Mouse (Mus musculus) left cerebral cortex, adult 9 months (tissue): ENCODE measurements around the gene Gm11627.
A peak's percentile ranks its signal among the peaks of the same experiment; 100 is the strongest.
"Not testable (repeated sequence)": the region's sequence is repeated elsewhere in the genome, so short reads cannot be mapped to it uniquely, and the experiment has no call there.

Source experiments
- DNase-seq, 2 experiments: peaks; one replicate each; pipeline ENCODE4 v3.0.0; 2022; ENCODE audit warnings: low spot score in 2 of 2

Gene Gm11627

DNA sequence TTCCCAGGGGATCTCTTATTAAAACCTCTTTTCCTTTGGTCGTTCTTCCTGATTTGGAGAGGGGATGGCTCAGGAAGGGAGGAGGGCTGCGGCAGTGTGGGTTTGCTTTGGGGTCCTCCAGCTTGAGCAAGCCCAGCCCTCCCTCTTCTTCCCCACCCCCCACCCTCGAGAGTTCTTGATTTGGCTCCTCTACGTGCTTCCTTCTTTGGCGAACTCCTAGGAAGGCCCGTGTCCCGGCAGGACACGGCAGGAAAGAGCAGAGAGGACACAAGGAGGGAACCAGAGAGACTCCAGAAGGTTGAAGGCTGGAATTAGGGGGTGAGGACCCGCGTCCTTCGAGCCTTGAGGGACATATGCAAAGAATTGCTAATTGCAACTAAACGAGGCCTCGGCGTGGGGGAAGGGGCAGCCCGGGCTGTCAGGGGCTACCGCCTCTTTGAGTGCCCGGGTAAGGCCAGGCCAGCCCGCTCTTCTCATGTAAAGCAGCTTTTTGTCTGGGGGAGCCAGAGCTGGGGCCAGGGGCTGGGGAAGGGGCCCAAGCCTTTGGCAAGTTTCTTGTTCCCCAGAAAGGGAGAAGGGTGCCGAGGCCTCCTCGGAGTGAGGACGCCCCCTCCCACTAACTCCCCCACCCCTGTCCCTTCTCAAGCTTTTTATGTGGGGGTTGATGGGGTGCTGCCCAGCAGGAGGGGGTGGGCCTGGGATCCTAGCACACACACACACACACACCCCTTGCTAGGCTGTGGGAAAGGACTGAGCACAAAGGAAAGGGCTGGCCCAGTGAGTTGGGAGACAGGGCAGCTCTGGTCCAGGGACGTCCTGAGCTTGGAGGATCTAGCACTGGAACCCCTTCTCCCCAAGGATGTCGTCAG, at the start of gene Gm11627:
Gene Gm11627 (minus strand): TSS at position 297 of the 869 bp plus-strand sequence.
- DNase-seq, result peak in 1 of 2 experiments; percentile 8

DNA sequence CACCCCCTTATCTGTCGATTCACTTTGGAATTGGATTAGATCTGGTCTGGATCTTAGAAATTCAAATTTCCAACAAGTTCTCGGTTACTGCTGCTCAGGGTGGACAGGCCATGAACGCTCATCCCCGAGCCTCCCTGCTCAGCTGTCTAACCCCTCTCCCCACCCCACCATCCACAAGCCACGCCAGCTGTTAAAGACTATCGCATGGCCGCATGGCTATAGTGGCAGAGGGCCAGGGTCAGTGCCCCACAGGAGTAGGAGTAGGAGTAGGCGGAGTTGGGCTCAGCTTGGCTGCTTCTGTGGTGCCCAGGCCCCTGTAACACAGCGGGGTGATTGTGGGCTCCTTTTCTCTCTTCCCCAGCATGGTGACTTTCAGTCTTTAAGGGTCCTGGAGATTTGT, 49.3 kb upstream of the Gm11627 start:
- no peak for DNase-seq

DNA sequence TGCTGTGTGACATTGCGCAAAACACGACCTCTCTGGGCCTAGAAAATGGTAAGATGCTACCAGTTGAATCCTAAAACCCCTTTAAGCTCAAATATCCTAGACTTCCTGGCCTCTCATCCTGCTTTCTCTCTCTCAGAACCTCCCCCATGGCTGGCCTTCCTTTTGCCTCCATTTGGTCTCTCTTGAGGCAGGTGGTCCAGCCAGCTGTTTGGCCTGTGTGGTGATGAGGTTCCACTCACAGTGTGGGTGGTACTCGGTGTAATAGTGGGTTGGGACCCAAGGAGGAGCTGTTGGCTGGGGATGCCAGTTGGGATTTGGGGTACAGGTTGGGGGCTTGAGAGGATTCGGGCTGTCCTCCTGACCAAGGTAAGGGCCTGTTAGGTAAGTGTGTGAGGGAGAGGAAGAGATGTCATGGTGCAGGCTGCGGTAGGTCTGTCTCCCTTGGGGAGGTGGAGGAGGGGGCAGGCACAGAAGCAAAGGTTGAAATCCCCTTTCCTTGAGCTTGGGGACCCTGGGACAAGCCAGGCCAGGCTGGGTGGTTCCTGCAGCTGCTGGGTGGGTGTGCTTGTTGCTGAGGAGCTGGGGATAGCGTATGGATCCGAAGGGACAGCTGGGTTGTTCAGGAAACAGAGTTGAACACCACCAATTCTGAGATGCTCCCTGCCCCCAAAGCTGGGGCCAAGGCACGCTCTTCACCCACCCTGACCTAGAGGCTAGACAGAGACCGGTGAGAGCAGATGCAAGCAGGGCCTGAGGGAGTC, 48.1 kb upstream of the Gm11627 start:
- DNase-seq, result no peak

DNA sequence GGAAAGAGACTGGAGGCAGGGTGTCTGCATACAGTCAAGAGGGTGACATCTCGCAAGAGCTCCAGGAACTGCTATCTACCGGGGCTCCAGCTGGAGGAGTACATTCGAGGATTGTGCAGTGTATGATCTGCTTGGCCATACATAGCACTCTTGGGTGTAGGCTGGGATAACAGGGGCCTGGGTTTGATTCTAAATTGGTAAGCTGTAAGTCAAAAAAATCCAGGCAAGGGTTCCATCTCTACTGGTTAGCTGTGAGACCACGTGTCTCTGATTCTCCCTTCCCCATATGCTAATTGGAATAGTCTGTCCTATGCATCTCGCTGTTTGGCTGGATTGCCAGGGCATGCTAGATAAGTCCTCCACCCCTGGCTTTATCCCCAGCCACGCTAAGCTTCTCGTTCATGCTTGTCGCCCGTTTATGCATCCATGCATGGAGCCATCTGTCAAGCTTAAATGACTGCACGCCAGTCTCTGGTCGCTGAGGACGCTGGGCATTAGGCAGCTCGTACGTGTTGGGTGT, 45.7 kb upstream of the Gm11627 start:
- no peak for DNase-seq

DNA sequence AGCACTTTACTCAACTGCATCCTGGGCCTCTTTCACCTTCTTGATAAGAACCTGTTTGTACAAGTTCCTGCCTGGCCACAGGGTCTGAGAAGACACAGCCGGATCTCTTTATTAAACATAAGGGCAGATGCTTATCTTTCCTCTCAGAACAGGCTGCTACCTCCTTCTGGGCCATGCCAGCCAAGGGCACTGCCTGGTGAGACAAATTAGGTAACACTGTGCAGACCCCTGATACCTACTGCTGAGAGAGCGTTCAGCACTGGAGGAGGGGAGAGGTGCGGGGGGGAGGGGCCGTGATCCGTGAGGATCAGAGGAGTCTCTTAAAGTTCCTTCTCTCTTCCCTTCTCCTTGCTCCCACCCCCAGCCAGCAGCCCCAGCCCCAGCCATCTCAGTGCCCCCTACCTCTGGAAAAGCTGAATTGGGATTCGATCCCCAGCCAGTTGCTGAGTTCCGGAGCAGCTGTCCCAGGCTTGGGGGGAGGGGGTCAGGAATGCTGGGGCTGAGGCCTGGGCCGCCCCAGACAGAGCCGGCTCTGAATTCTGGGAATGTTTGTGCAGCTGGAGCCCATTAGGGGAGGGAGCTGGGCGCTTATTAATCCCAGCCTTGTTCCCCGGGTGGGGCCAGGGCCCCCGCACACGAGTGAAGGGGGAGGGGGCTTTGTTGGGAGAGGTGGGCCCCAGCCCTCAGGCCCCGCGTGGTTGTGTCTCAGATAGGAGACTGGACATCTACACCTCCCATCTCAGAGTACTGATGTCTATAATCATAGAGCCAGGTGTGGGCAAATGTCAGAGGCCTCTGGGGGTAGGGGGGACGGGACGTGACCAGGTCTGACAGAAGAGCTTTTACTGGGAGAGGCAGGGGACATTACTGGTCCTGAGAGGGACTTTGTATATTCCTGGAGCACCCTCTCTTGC, 44.9 kb upstream of the Gm11627 start:
- DNase-seq, result no peak

DNA sequence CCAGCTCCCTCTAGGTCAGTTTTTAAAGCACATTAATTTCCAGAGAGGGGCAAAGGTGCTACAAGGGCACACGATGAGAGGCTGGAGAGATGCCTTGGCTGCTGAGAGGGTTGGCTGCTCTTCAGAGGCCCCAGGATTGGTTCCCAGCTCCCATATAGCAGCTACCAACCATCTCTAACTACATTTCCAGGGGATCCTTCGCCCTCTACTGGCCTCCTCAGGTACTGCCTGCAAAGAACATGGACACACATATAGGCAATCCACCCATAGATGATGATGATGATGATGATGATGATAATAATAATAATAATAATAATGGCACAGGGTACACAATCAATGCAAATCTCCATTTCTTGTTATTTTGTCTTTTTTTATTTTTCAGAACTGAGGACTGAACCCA, 40.2 kb upstream of the Gm11627 start:
- DNase-seq, result no peak

DNA sequence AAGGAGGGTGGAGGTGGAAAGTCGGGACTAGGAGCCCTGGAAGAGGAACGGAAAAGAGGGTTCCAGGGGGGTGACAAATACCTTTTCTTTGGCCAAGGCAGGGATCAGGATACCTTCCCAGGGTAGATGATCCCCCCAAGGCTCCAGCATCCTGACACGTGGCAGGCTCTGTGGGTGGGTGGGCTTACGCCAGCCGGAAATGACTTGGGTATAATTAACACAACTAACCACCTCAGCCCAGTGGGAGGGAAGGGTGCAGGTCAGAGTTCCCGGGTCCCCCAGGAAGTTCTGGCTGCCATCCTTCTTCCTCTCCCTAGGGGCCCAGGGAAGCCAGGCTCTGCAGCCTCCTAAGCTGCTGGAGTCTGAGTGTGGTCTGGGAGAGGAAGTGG, 32.0 kb upstream of the Gm11627 start:
- no peak for DNase-seq

DNA sequence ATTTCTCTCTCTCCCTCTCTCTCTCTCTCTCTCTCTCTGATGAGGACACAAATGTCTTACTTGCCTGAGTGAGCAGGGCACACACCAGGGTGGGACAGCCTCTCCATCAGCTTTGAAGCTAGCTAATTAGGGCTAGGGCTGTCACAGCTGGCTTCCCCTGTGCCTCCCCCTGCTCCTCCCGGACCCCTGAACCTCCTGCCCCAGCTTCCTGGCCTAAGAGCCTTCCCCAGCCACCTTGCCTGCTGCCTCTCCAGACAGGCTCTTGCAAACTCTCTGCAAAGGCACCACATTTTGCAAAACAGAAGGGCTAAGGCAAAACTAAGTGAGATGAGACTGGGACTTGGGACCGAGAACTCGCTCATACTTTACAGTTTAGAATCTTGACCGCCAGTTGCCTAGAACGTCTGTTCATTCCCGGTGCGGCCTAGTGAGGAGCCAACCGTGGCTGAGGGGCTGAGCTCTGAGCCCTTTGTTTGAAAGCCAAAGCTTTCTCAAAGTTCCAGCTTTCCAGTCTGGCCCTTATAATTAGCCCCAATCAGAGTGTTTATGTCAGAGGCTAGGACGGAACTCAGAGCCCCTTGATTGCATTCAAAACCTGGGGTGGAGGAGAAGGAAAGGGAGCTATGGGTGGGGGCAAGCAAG, 31.5 kb upstream of the Gm11627 start:
- no peak for DNase-seq

DNA sequence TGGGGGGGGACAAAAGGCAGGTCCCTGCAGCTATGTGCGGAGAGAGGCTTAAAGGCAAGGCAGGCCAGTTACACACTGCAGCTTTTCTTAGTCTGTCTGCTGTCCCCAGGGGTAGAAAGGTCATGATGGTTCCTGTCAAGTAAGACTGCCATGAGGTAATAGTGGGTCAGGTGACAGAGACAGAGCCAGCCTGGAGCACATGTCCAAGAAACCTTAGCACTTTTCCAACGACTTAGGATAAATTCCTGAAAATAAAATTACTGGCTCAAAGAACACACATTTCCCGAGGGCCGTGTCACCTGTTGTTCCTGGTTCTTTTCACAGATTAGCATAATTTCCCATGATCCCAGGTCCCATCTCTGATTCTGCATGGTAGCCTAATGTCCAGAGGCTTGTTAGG, 31.0 kb upstream of the Gm11627 start:
- DNase-seq, result no peak

DNA sequence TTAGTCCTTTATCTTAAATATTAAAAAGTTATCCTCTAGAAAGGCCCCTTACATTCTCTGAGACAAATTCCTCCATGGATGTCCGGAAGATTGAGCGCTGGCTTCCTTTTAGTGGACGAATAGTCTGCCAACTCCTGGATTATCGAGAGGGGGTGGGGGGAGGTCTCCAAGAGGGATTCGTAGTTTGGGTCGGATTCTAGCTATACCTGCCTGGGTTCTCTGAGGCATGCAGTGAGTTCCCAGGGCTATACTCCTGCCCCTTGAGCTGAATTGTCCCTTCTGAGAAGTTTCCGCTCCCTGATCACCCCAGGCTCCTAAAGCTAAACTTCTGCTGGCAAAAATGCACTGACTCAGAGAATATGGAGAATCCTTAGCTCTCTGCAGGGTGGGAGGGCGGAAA, 30.2 kb upstream of the Gm11627 start:
- DNase-seq, result no peak

DNA sequence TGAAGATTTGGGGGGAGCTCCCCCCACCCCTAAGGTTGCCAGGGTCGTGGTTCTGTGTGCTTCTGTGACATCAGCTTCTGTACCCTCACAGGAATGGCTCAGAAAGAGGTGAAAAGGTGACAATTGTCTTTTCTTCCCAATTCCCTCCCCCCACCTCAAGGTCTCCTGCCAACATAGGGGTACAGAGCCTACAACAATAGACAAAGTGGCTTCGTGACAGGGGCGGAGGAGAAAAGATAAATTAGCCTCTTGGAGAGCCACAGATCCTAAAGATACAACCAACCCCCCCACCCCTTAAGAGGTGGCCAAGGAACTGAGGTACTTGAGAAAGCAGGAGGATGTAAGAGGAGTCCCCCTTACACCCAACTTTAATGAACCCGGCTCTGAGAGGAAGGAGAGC, 29.4 kb upstream of the Gm11627 start:
- no peak for DNase-seq

DNA sequence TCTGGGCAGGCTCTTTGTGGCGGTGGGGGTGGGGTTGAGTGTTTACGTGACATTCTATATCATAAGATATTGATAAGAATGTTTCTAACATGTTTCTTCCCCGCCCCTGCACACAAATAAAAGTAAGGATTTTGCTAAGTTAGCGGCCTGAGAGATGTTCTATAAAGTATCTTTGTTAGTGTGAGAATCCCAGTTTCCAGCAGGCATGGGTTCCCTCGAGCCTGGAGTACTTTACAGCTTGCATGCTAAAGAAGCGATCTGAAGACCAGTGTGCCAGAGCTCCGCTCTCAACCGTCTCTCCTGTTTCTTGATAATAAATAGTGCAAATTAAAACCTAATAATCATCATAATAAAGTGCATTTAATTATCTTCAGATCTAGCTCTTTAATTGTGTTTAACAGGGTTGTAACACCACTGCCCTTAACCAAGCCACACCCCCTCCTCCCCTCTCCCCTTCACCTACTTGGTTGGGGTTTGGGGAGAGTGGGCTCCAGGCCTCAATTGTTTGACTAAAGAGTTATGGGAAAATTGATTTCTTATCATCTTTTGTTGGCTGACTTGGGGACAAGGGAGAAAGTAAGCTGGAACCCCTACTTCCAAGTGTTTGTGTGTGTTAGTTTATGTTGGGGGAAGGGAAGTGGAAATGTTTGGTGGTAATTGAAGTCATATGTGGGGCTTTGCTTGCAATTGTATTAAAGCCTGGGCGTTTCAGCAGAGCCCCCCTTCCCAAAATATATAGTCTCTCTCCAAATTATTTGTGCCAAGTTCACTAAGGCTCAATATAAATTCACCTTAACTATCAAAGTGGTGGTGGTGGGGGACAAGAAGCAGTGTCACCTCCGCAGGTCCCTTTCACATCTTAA, 28.7 kb upstream of the Gm11627 start:
- DNase-seq, result no peak

DNA sequence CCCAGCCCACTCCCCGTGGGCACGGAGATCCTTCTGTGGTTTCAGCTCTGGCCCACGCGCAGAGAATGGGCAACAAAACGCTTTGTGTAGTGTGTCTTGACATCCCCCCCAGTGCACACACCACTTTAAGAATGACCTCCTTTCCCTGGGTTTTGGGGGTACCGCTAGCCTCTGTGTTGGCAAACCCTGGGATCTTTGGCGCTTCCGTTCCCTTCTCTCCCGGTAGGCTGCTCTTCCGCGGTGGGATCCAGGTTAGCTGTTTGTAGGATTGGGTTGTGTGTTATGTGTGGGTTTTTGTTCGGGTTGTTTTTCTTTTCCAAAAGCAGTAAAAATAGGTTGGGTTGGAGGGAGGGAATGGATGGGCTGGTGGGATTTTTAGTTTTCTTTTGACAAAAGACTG, 27.9 kb upstream of the Gm11627 start:
- not testable (repeated sequence) for DNase-seq

DNA sequence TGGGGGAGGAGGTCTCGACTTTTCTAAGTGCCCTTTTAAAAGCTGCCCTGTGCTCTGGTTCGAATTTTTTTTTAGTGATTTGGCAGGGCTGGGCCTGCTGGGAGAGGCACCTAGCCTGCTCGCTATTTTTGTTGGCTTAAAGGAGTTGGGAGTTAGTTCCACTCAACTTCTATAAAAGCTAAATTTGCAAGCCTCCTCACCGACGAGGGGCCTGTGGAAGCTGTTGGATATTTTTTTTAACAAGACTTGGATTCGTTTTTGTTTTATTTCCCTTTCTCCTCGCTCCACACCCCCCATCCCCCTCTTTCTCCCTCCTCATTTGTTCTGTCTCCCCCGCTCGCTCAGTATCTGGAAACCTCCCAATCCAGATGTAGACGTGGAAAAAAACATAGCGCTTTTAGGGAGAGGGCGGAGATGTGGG, 27.5 kb upstream of the Gm11627 start:
- no peak for DNase-seq

DNA sequence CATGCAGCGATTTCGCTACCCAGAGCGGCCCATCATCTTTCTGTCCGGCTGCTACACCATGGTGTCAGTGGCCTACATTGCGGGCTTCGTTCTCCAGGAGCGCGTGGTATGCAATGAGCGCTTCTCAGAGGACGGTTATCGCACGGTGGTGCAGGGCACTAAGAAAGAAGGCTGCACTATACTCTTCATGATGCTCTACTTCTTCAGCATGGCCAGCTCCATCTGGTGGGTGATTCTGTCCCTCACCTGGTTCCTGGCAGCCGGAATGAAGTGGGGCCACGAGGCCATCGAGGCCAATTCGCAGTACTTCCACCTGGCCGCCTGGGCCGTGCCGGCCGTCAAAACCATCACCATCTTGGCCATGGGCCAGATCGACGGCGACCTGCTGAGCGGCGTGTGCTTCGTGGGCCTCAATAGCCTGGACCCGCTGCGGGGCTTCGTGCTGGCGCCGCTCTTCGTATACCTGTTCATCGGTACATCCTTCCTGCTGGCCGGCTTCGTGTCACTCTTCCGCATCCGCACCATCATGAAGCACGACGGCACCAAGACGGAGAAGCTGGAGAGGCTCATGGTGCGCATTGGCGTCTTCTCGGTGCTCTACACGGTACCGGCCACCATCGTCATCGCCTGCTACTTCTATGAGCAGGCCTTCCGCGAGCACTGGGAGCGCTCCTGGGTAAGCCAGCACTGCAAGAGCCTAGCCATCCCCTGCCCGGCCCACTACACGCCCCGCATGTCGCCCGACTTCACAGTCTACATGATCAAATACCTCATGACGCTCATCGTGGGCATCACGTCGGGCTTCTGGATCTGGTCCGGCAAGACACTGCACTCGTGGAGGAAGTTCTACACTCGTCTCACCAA, 26.5 kb upstream of the Gm11627 start:
- no peak for DNase-seq

DNA sequence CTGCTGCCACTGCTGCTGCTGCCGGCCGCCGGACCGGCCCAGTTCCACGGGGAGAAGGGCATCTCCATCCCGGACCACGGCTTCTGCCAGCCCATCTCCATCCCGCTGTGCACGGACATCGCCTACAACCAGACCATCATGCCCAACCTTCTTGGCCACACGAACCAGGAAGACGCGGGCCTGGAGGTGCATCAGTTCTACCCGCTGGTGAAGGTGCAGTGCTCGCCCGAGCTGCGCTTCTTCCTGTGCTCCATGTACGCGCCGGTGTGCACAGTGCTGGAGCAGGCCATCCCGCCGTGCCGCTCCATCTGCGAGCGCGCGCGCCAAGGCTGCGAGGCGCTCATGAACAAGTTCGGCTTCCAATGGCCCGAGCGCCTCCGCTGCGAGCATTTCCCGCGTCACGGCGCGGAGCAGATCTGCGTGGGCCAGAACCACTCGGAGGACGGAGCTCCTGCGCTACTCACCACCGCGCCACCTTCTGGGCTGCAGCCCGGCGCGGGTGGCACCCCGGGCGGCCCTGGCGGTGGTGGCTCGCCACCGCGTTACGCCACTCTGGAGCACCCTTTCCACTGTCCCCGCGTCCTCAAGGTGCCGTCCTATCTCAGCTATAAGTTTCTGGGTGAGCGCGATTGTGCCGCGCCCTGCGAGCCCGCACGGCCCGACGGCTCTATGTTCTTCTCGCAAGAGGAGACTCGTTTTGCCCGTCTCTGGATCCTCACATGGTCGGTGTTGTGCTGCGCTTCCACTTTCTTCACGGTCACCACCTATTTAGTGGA, 25.7 kb upstream of the Gm11627 start:
- peak in 1 of 2 experiments; percentile 41 for DNase-seq

DNA sequence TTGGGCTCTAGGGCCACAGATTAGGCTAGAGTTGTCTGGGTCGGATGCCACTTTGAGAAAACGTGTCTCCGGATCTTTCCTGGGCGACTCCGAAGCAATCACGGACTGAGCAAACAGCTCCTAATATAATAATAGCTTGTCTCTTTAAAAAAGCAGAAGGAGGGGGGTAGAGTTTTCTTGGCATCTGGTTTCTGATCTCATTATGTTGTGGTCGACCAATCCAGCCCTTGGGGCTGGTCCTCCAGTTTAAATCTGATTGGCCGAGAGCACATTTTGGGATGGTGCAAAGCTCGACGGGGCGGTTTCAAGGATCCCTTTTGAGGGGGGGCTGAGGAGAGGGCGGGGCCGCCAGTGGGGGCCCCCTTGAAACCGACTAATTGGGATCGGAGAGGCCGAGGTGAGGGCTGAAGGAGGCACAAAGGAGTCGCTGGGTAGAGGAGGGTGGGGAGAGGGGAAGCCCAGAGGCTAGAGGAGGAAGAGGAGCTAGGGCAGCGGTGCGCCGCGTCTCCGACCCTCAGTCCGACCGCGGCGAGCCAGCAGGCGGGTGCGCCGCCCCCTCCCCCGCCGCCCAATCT, 24.8 kb upstream of the Gm11627 start, which contains the start of gene Fzd2:
Gene Fzd2 (plus strand): TSS at position 387 of the 575 bp plus-strand sequence.
- DNase-seq, result peak; percentile 55 to 68

DNA sequence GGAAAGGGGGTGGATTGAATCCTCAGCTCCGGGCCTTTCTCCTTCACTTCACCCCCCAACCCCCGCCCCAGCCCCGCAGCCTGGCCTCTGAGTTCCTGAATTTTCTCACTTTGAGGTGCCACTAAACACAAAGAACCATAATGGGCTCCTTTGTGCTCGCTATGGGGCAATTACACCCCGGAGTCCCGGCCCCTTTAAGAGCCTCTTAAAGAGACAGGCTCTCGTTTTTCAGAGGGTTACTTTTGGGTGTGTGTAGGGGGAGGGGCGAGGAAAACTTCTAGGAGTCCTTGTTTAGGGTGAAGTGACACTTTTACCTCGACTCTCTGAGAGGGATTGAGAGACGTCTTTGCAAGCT, 24.2 kb upstream of the Gm11627 start:
- DNase-seq, result peak in 1 of 2 experiments; percentile 18
